Mouse (Mus musculus) 3T3-L1 (cell line): ENCODE data around the gene Gm5129.
"Not testable (repeated sequence)": the region's sequence is repeated elsewhere in the genome, so short reads cannot be mapped to it uniquely, and the experiment has no call there.

Source experiments
- DNase-seq: peaks from one replicate; pipeline ENCODE4 v3.0.0-alpha.2; 2015; ENCODE audit warnings: low read depth, low spot score

The Gm5129 gene

DNA sequence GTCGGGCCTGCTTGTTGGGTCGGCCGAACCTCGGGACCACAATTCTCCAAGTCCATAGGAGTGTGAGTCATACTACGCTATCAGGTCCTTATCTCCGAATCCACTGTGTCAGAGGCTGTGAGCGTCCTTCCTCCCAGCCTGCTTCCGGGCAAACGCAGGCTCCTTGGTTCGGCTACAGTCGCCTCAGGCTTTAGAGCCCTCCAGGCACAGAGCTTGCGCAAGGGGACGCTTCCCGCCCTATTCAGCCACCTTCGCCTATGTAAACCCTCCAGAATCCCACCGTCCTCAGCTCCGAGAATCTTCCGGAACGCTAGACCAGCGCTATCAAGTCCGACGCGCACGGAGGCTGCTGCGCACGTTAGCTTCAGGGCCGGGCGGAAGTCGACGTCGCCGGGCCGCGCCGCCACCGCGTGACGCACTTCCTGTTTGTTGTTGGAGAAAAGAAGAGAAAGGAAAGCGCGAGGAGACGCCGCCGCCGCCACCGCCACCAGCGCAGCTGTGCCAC, at the start of gene Gm5129, which contains the start of gene Dnajb6:
Gene Gm5129, minus strand, starts transcription at position 380 of the 505 bp plus-strand sequence.
Gene Dnajb6, plus strand, starts transcription at position 132 of the 505 bp plus-strand sequence.
- peak; percentile 96 for DNase-seq

- DNase-seq: not testable (repeated sequence)
These were observed 49.2 kb upstream of the Gm5129 start for GRCm38 (mm10) chr5:29784906-29785305.

GRCm38 (mm10) chr5:29782261-29782660, 46.5 kb upstream of the Gm5129 start:
- no peak for DNase-seq

GRCm38 (mm10) chr5:29779733-29780132, 44.0 kb upstream of the Gm5129 start:
- DNase-seq: not testable (repeated sequence)

DNA sequence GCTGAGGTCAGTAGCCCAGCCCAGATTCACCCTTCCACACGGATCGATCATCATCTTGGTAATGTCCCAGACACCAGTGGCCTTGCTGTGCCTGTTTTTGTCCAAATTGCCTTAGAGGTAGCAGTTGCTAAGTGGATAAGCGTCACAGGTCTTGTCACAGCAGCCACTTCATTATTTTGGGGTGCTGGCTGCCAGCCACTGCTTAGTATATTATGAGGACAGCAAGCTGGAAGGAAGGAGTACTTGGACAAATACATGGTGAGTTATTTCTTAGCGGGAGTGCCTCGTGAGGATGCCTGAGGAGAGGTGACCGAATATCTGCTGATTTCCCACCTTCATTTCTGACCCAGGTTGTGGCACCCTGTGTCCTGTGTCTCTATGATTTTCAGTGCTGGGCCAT, 42.3 kb upstream of the Gm5129 start:
- no peak for DNase-seq

- no peak for DNase-seq
These were observed 39.7 kb upstream of the Gm5129 start for GRCm38 (mm10) chr5:29775437-29775836.

GRCm38 (mm10) chr5:29773460-29774150, 37.9 kb upstream of the Gm5129 start:
- DNase-seq: no peak

DNA sequence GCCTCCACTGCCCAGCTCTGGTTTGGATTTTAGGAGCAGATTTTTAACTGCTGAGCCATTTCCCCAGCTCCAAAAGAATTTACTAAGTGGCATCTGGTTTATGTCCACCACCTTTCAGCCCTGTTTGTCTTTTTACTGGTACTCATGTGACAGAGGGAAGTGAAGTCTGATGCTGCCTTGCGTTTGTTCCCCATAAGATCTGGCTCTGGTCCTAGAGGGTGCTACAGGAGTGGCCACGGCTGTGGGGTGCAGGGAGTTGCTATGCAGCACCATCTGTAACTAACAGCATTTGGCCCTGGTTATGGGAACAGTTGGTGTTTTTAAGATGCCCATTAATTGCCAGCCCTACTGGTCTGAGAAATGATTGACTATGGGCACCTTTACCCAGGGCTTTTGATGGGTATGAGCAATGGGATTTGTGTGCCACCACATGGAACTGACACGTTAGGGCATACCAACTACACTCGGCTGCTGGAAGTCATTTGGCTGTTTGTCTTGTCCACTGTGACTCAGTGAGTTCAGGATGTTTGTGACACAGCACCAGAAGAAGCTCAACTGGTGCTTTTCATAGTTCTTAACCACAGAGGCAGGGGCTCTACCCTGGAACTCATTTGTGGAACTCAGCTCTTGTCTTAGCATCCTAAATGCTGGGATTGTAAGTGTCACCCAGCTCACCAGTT, 37.1 kb upstream of the Gm5129 start:
- peak; percentile 36 for DNase-seq

DNA sequence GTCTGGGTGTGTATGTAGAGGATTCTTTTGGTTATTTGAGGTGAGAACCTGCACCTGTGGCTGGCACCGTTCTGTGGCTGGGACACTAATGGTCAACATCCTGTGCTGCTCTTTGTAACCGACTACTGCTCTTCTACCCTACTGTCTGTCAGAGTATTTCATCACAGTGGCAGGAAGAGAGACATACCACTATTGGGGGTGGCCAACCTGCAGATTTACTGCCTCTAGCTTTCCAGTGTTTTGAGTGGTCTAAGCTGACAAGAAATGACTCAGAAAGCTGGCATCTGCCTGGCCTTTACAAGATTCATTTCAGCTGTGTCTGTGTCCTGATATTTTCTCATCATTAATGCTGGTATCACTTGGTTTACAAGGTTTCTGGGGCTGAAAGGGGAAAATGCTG, 36.3 kb upstream of the Gm5129 start:
- DNase-seq: peak; percentile 86

DNA sequence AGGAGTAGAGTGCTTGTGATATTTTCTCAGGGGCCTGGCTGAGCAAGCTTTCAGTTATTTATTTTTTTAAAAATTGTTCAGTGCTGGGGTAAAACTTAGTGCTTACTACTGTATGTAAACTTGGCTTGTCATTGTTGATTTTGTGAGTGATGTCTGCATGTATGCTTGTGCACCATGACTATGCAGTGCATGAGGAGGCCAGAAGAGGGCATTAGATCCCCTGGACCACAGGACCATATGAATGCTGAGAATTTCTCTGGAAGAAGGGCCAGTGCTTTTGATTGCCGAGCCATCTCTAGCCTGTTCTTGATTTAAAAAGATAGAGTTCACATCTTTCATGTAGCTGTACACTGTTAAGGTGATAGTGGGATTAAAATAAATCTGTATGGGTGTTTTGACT, 35.2 kb upstream of the Gm5129 start:
- peak; percentile 61 for DNase-seq

DNA sequence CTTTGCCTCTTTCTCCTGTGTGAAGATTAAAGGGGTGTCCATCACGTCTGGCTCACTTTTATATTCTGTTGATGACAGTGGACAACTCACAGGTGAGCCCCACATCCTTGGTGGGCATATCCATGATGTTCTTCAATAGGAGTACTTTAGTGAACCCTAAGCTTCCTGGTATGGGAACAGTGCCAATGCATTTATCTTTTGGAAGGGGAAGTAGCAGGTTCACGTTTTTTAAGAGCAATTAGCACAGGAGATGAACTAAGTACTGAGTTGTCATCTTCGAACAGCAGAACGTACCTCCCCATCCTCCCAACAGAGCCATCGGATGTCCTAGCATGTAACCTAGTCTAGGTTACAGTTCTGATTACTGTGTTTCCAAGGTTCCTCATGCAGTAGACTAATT, 23.6 kb upstream of the Gm5129 start:
- no peak for DNase-seq

DNA sequence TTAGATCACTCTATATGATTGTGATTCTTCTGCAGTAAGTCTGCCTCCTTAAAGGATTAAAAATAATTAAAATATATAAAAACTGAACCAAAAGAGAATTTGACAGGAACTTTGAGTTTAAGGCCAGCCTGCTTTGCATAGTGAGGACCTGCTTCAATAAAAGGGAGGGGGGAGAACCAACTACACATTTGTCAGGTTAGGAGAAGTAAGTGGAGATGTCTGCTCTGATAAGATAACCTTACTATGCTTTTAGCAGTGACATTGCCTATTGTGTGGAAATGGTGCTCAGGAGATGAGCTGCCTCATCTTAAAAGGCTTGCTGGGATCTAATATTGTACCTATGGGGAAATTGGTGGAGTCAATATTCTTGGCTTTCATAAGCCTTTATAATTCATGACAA, 17.2 kb upstream of the Gm5129 start:
- no peak for DNase-seq

DNA sequence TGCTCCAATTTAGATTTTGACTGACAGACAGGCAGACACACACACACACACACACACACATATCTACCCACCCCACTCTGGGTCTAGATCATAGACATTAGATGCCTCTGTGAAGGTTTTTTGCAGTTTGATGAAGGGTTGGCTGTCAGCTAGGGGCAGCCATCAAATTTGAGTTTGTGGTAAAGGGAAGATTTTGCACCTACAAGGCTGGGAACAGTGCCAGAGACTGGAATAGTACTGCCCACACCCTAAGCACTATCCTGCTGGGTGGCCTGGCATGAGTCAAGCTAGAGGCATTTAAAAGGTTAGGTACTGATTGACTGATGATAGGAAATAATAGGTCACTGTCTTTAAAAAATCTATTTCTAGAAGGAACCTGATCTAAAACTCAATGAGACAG, 15.6 kb upstream of the Gm5129 start:
- peak; percentile 75 for DNase-seq

GRCm38 (mm10) chr5:29747661-29748060, 11.9 kb upstream of the Gm5129 start:
- no peak for DNase-seq

GRCm38 (mm10) chr5:29741093-29741492, 5.4 kb upstream of the Gm5129 start:
- no peak for DNase-seq

- DNase-seq: no peak
These were observed 4.9 kb upstream of the Gm5129 start for GRCm38 (mm10) chr5:29740651-29741050.

GRCm38 (mm10) chr5:29738076-29738475, 2.3 kb upstream of the Gm5129 start:
- DNase-seq: no peak

GRCm38 (mm10) chr5:29737471-29737870, 1.7 kb upstream of the Gm5129 start:
- DNase-seq: peak; percentile 25

- DNase-seq: peak; percentile 42
These were observed 1.2 kb upstream of the Gm5129 start for GRCm38 (mm10) chr5:29736942-29737341.

- DNase-seq: peak; percentile 50
These were observed 551 bp upstream of the Gm5129 start for GRCm38 (mm10) chr5:29736073-29736900.

DNA sequence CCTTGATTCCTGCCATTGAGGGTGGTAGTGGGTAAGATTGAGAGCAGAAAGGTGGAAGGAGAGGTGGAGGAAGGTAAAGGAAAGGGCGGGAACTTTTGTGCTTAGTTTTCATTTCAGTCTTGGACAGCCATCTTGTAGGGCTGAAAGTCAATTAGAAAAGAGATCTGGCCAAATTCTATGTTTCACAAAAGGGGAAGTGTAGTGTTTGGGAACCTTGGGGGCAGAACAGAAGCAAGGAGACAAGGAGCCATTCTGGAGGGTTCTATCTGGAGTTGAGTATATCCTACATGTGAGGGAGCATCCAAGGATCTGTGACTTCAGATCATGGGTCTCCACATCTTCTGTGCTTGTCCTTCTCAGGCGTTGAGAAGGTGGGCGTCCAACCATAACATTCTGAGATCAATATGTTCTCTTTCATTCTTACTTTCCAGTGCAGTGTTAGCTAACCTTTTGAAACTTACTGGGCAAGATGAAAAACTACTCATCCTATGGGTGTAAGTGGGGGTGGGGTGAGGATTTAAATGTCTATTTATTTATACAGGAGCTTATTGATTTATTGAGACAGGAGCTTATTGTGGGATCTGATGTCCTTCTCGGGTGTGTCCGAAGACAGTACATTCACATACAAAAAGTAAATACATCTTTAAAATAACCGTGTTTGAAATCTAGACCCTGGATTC, 765 bp downstream of the Gm5129 start:
- DNase-seq: peak; percentile 27
